9 mouse cellular contexts compared by ENCODE assay signal in genomic region chr5:111262574-111263239, GRCm38 (mm10).
DNase-seq lines count a peak whose midpoint lies in the region.
"Had no signal": no experiment of that assay in that cellular context is flagged by ENCODE, and none has a peak within 500 bp of the region (broad histone marks: within the 10 kb centered on the region; RNA-seq: fewer than 3 reads in every experiment).

No protein-coding gene starts in this region.

- 36% methylated on average over 11 of the region's 11 CpGs for WGBS in midbrain, embryonic 10.5 days

- H3K4me3 ChIP-seq in midbrain, embryonic 10.5 days: no peak overlapping the region
- H3K4me3 ChIP-seq: myocyte had no signal

- peaks cover 35% of the 10 kb centered on the region for H3K4me1 ChIP-seq in midbrain, embryonic 10.5 days

- peaks cover 26% of the 10 kb centered on the region for H3K36me3 ChIP-seq in midbrain, embryonic 10.5 days

- no peaks in the 10 kb centered on the region; the same call in 1 of the 2 replicates for H3K27me3 ChIP-seq in midbrain, embryonic 10.5 days (ENCODE audit: low read depth, poor library complexity, severe bottlenecking)

- H3K9me3 ChIP-seq in midbrain, embryonic 10.5 days (replicated peaks): peaks cover 9% of the 10 kb centered on the region

- peak overlapping the region; percentile 63 for H3K27ac ChIP-seq in midbrain, embryonic 10.5 days (replicated peaks)

- intact Hi-C loops in heart, postnatal 14 days (cut with DNase I): no loop called here

- DNase-seq in MN1 (ENCODE audit: low spot score): peak; percentile 69
- DNase-seq in embryo, embryonic 11 days: peak; percentile 65
- peak; percentile 47 to 61 for DNase-seq in heart, postnatal 14 days
- peak; percentile 76 for DNase-seq in kidney, postnatal 10 days
- no peak for DNase-seq in midbrain, embryonic 10.5 days (ENCODE audit: low spot score)
- peak; percentile 55 for DNase-seq in thymus, postnatal 4 days
- no peak for DNase-seq in urinary bladder, postnatal 36 days (ENCODE audit: low spot score in 2 of 2)
- no peak for DNase-seq in layer of hippocampus, postnatal 14 days (ENCODE audit: low spot score in 2 of 2)

Comparison
In these comparisons a context has a peak if more than half of its experiments do, and no peak if none do; other contexts are left out.
1. DNase-seq: peak in MN1 (single experiment), embryo, embryonic 11 days (single experiment), heart, postnatal 14 days (2 of 2), kidney, postnatal 10 days (single experiment) and thymus, postnatal 4 days (single experiment); none in midbrain, embryonic 10.5 days (single experiment), urinary bladder, postnatal 36 days (0 of 2) and layer of hippocampus, postnatal 14 days (0 of 2).